Mouse (Mus musculus): ENCODE data around the gene Zfp319. TPM values are rescaled to one million over a fixed set of nuclear protein-coding genes. Genes with fewer than 3 reads are reported as not detected.
"Not testable (repeated sequence)": the region's sequence is repeated elsewhere in the genome, so short reads cannot be mapped to it uniquely, and the experiment has no call there.

The Zfp319 gene
- polyA plus RNA-seq (2015; fragmentation: Nextera tagmentation; extraction: Ambion mirVana): 18.6 and 19.8 TPM in 2 replicates

- Histone ChIP-seq H3K9ac (replicated peaks) (peak within 1 kb of the TSS; percentile 99), H3K27ac (replicated peaks) (peak within 1 kb of the TSS; percentile 94), H3K4me3 (peak within 1 kb of the TSS; percentile 88), H3K36me3 (peaks cover 30% of the 10 kb centered on the region), H3K27me3 (no peaks in the 10 kb centered on the region), H3K4me1 (peaks cover 28% of the 10 kb centered on the region), H3K9me3 (no peaks in the 10 kb centered on the region), H3K4me2 (replicated peaks) (peak within 1 kb of the TSS; percentile 80)
- ATAC-seq (replicated peaks): peak; percentile 93
- under 1% methylated on average over 73 of the region's 80 CpGs for WGBS
Observed at GRCm38 (mm10) chr8:95331720-95332436, at the start of gene Zfp319, which contains the start of gene Usb1. Gene Zfp319, minus strand, starts transcription at chr8:95331950. Gene Usb1, plus strand, starts transcription at chr8:95332284.

- Histone ChIP-seq H3K36me3 (no peaks in the 10 kb centered on the region), H3K27me3 (no peaks in the 10 kb centered on the region), H3K4me2 (replicated peaks) (no peak overlapping the region), H3K9ac (replicated peaks) (no peak overlapping the region), H3K4me1 (no peaks in the 10 kb centered on the region), H3K27ac (replicated peaks) (no peak overlapping the region), H3K9me3 (no peaks in the 10 kb centered on the region), H3K4me3 (no peak overlapping the region)
- no peak for ATAC-seq (replicated peaks)
Observed at GRCm38 (mm10) chr8:95380953-95381352, 49.2 kb upstream of the Zfp319 start.

GRCm38 (mm10) chr8:95378928-95379327 is 47.2 kb upstream of the Zfp319 start:
- H3K9ac ChIP-seq (replicated peaks); H3K27me3 ChIP-seq; H3K9me3 ChIP-seq; H3K4me3 ChIP-seq; H3K27ac ChIP-seq (replicated peaks); H3K4me2 ChIP-seq (replicated peaks); H3K4me1 ChIP-seq; H3K36me3 ChIP-seq; ATAC-seq (replicated peaks): not testable (repeated sequence)
- 97% methylated on average over 11 of the region's 11 CpGs for WGBS

- Histone ChIP-seq H3K9ac (replicated peaks) (no peak overlapping the region), H3K4me2 (replicated peaks) (no peak overlapping the region), H3K27ac (replicated peaks) (no peak overlapping the region), H3K27me3 (no peaks in the 10 kb centered on the region), H3K9me3 (no peaks in the 10 kb centered on the region), H3K36me3 (no peaks in the 10 kb centered on the region), H3K4me3 (no peak overlapping the region), H3K4me1 (no peaks in the 10 kb centered on the region)
- ATAC-seq (replicated peaks): 0 out of 2 replicates have a peak, but pooled peaks have one; percentile 29
- 60% methylated on average over 7 of the region's 7 CpGs for WGBS
Observed at GRCm38 (mm10) chr8:95377863-95378291, 46.1 kb upstream of the Zfp319 start.

GRCm38 (mm10) chr8:95377101-95377500 is 45.4 kb upstream of the Zfp319 start:
- H3K9ac ChIP-seq (replicated peaks): no peak overlapping the region
- 90% methylated on average over 4 of the region's 4 CpGs for WGBS
- H3K27me3 ChIP-seq: no peaks in the 10 kb centered on the region
- no peaks in the 10 kb centered on the region for H3K9me3 ChIP-seq
- no peak overlapping the region for H3K4me2 ChIP-seq (replicated peaks)
- ATAC-seq (replicated peaks): no peak
- H3K36me3 ChIP-seq: no peaks in the 10 kb centered on the region
- H3K27ac ChIP-seq (replicated peaks): no peak overlapping the region
- no peak overlapping the region for H3K4me3 ChIP-seq
- H3K4me1 ChIP-seq: no peaks in the 10 kb centered on the region

- H3K36me3 ChIP-seq: peaks cover 5% of the 10 kb centered on the region; the same call in 1 of the 2 replicates
- no peaks in the 10 kb centered on the region for H3K27me3 ChIP-seq
- H3K27ac ChIP-seq (replicated peaks): no peak overlapping the region
- ATAC-seq (replicated peaks): no peak
- H3K9ac ChIP-seq (replicated peaks): no peak overlapping the region
- H3K4me1 ChIP-seq: no peaks in the 10 kb centered on the region
- H3K4me3 ChIP-seq: no peak overlapping the region
- H3K9me3 ChIP-seq: no peaks in the 10 kb centered on the region
- WGBS: 86% methylated on average over 12 of the region's 12 CpGs
- H3K4me2 ChIP-seq (replicated peaks): no peak overlapping the region
Observed at GRCm38 (mm10) chr8:95376309-95376999, 44.7 kb upstream of the Zfp319 start.

GRCm38 (mm10) chr8:95375374-95375930 is 43.7 kb upstream of the Zfp319 start:
- Histone ChIP-seq H3K9ac (replicated peaks) (no peak overlapping the region), H3K4me3 (no peak overlapping the region), H3K9me3 (no peaks in the 10 kb centered on the region), H3K4me2 (replicated peaks) (no peak overlapping the region), H3K36me3 (peaks cover 10% of the 10 kb centered on the region; the same call in 1 of the 2 replicates), H3K27me3 (no peaks in the 10 kb centered on the region), H3K4me1 (no peaks in the 10 kb centered on the region), H3K27ac (replicated peaks) (no peak overlapping the region)
- 83% methylated on average over 7 of the region's 7 CpGs for WGBS
- ATAC-seq (replicated peaks): no peak

- ATAC-seq (replicated peaks): no peak
- no peaks in the 10 kb centered on the region for H3K9me3 ChIP-seq
- H3K4me2 ChIP-seq (replicated peaks): no peak overlapping the region
- peaks cover 10% of the 10 kb centered on the region; the same call in 1 of the 2 replicates for H3K36me3 ChIP-seq
- H3K4me1 ChIP-seq: no peaks in the 10 kb centered on the region
- H3K27ac ChIP-seq (replicated peaks): no peak overlapping the region
- WGBS: 81% methylated on average over 3 of the region's 3 CpGs
- H3K9ac ChIP-seq (replicated peaks): no peak overlapping the region
- H3K4me3 ChIP-seq: no peak overlapping the region
- no peaks in the 10 kb centered on the region for H3K27me3 ChIP-seq
Observed at GRCm38 (mm10) chr8:95374429-95374828, 42.7 kb upstream of the Zfp319 start.

- ATAC-seq (replicated peaks): no peak
- Histone ChIP-seq H3K27me3 (no peaks in the 10 kb centered on the region), H3K4me3 (no peak overlapping the region), H3K36me3 (peaks cover 12% of the 10 kb centered on the region; the same call in 1 of the 2 replicates), H3K4me2 (replicated peaks) (no peak overlapping the region), H3K9ac (replicated peaks) (no peak overlapping the region), H3K9me3 (no peaks in the 10 kb centered on the region), H3K27ac (replicated peaks) (no peak overlapping the region), H3K4me1 (no peaks in the 10 kb centered on the region)
- WGBS: 84% methylated on average over 12 of the region's 12 CpGs
Observed at GRCm38 (mm10) chr8:95373389-95374002, 41.7 kb upstream of the Zfp319 start.

- no peak overlapping the region for H3K4me3 ChIP-seq
- H3K9ac ChIP-seq (replicated peaks): no peak overlapping the region
- 0 out of 2 replicates have a peak, but pooled peaks have one; percentile 9 for ATAC-seq (replicated peaks)
- H3K27ac ChIP-seq (replicated peaks): no peak overlapping the region
- no peak overlapping the region for H3K4me2 ChIP-seq (replicated peaks)
- no peaks in the 10 kb centered on the region for H3K9me3 ChIP-seq
- peaks cover 18% of the 10 kb centered on the region; the same call in 1 of the 2 replicates for H3K36me3 ChIP-seq
- 57% methylated on average over 20 of the region's 20 CpGs for WGBS
- no peaks in the 10 kb centered on the region for H3K27me3 ChIP-seq
- H3K4me1 ChIP-seq: no peaks in the 10 kb centered on the region
Observed at GRCm38 (mm10) chr8:95369581-95370326, 38.0 kb upstream of the Zfp319 start.

GRCm38 (mm10) chr8:95363849-95364248 is 32.1 kb upstream of the Zfp319 start:
- 100% methylated on average over 2 of the region's 2 CpGs for WGBS
- no peak for ATAC-seq (replicated peaks)
- H3K36me3 ChIP-seq: 0 out of 2 replicates have a peak, but pooled peaks cover 8% of the 10 kb centered on the region

More at GRCm38 (mm10) chr8:95363849-95364248, 32.1 kb upstream of the Zfp319 start:
- Histone ChIP-seq H3K9me3 (no peaks in the 10 kb centered on the region), H3K4me3 (no peak overlapping the region), H3K27ac (replicated peaks) (no peak overlapping the region), H3K27me3 (no peaks in the 10 kb centered on the region), H3K4me1 (peaks cover 16% of the 10 kb centered on the region), H3K4me2 (replicated peaks) (no peak overlapping the region), H3K9ac (replicated peaks) (no peak overlapping the region)
